Comparison of ENCODE assay signal across 10 mouse cellular contexts in genomic region chr15:77243876-77244560, GRCm38 (mm10).
DNase-seq lines count a peak whose midpoint lies in the region; ATAC-seq and TF ChIP-seq lines count a peak whose summit lies in the region.
"Had no signal": no experiment of that assay in that cellular context is flagged by ENCODE, and none has a peak within 500 bp of the region (broad histone marks: within the 10 kb centered on the region; RNA-seq: fewer than 3 reads in every experiment).

No protein-coding gene starts in this region.

- no peaks in the 10 kb centered on the region for H3K36me3 ChIP-seq in embryonic facial prominence, embryonic 10.5 days (replicated peaks)
- H3K36me3 ChIP-seq in hindbrain, embryonic 14.5 days (replicated peaks; ENCODE audit: control insufficient read depth, insufficient read depth) = no peaks in the 10 kb centered on the region
- no peaks in the 10 kb centered on the region for H3K36me3 ChIP-seq in neural tube, embryonic 13.5 days
- H3K36me3 ChIP-seq: embryonic facial prominence, embryonic 15.5 days had no signal

- H3K27me3 ChIP-seq in embryonic facial prominence, embryonic 10.5 days (replicated peaks; ENCODE audit: low read depth, poor library complexity, severe bottlenecking) = no peaks in the 10 kb centered on the region
- H3K27me3 ChIP-seq in hindbrain, embryonic 14.5 days (ENCODE audit: control insufficient read depth, insufficient read depth, low read length) = no peaks in the 10 kb centered on the region
- no peaks in the 10 kb centered on the region for H3K27me3 ChIP-seq in neural tube, embryonic 13.5 days
- H3K27me3 ChIP-seq: embryonic facial prominence, embryonic 15.5 days had no signal

- DNase-seq in layer of hippocampus, adult 2 months (ENCODE audit: low spot score in 2 of 2) = no peak
- no peak for DNase-seq in layer of hippocampus, adult 9-10 months (ENCODE audit: low spot score)
- DNase-seq in embryonic facial prominence, embryonic 10.5 days (ENCODE audit: low spot score) = no peak
- DNase-seq in hindbrain, embryonic 14.5 days (ENCODE audit: low spot score) = no peak
- no peak for DNase-seq in thymus, postnatal 10 days (ENCODE audit: low spot score in 2 of 2)
- no peak for DNase-seq in spleen, postnatal 14 days (ENCODE audit: low spot score in 2 of 2)
- DNase-seq: lung, embryonic 14.5 days; thymus, postnatal 4 days had no signal

- no peak for ATAC-seq in hindbrain, embryonic 14.5 days (ENCODE audit: low FRiP score)
- no peak for ATAC-seq in neural tube, embryonic 13.5 days (ENCODE audit: low read depth)

- no peak for TF ChIP-seq CTCF in layer of hippocampus, adult 2 months (conservative IDR thresholded peaks at IDR 0.05)

- peak overlapping the region; percentile 96 for H3K27ac ChIP-seq in layer of hippocampus, adult 2 months
- H3K27ac ChIP-seq in embryonic facial prominence, embryonic 10.5 days (replicated peaks) = 0 out of 2 replicates have a peak overlapping the region, but pooled peaks have one; percentile 14
- H3K27ac ChIP-seq in hindbrain, embryonic 14.5 days = peak overlapping the region; percentile 83
- peak overlapping the region; percentile 46; the same call in 1 of the 2 replicates for H3K27ac ChIP-seq in neural tube, embryonic 13.5 days (replicated peaks)
- H3K27ac ChIP-seq: embryonic facial prominence, embryonic 15.5 days had no signal

- WGBS in embryonic facial prominence, embryonic 10.5 days = 75% methylated on average over 5 of the region's 5 CpGs
- 87% methylated on average over 5 of the region's 5 CpGs for WGBS in hindbrain, embryonic 14.5 days
- WGBS in neural tube, embryonic 13.5 days = 93% methylated on average over 5 of the region's 5 CpGs

- peak overlapping the region; percentile 52 for H3K4me2 ChIP-seq in hindbrain, embryonic 14.5 days (replicated peaks)
- H3K4me2 ChIP-seq in neural tube, embryonic 13.5 days = peak overlapping the region; percentile 57
- H3K4me2 ChIP-seq: embryonic facial prominence, embryonic 15.5 days; lung, embryonic 14.5 days had no signal

- H3K9ac ChIP-seq in hindbrain, embryonic 14.5 days = peak overlapping the region; percentile 66
- peak overlapping the region; percentile 58 for H3K9ac ChIP-seq in neural tube, embryonic 13.5 days
- H3K9ac ChIP-seq: embryonic facial prominence, embryonic 15.5 days; lung, embryonic 14.5 days had no signal

- peak overlapping the region; percentile 71 for H3K4me3 ChIP-seq in layer of hippocampus, adult 2 months
- H3K4me3 ChIP-seq in embryonic facial prominence, embryonic 10.5 days = no peak overlapping the region
- H3K4me3 ChIP-seq in hindbrain, embryonic 14.5 days (replicated peaks; ENCODE audit: low read length) = peak overlapping the region; percentile 36
- peak overlapping the region; percentile 38 for H3K4me3 ChIP-seq in neural tube, embryonic 13.5 days
- H3K4me3 ChIP-seq: embryonic facial prominence, embryonic 15.5 days had no signal

- H3K9me3 ChIP-seq in embryonic facial prominence, embryonic 10.5 days = no peaks in the 10 kb centered on the region
- H3K9me3 ChIP-seq in hindbrain, embryonic 14.5 days (ENCODE audit: control insufficient read depth, low read length) = no peaks in the 10 kb centered on the region
- no peaks in the 10 kb centered on the region for H3K9me3 ChIP-seq in neural tube, embryonic 13.5 days
- H3K9me3 ChIP-seq: embryonic facial prominence, embryonic 15.5 days had no signal

- peaks cover 60% of the 10 kb centered on the region for H3K4me1 ChIP-seq in embryonic facial prominence, embryonic 10.5 days
- peaks cover 33% of the 10 kb centered on the region for H3K4me1 ChIP-seq in hindbrain, embryonic 14.5 days (replicated peaks; ENCODE audit: control insufficient read depth, insufficient read depth, low read length)
- H3K4me1 ChIP-seq in neural tube, embryonic 13.5 days (replicated peaks) = peaks cover 43% of the 10 kb centered on the region

Comparison
In these comparisons a context has a peak if more than half of its experiments do, and no peak if none do; other contexts are left out.
1. H3K27ac ChIP-seq: peak in every context shown above with its lines; median percentile 96 in layer of hippocampus, adult 2 months; 83 in hindbrain, embryonic 14.5 days; 46 in neural tube, embryonic 13.5 days; 14 in embryonic facial prominence, embryonic 10.5 days.